Mouse (Mus musculus) C2C12 (cell line): ENCODE measurements around the gene Lrrn2.

Experiments
- CTCF ChIP-seq: IDR thresholded peaks from one replicate; pipeline ENCODE4 v1.5.1; 2011; ENCODE audit not compliant: control insufficient read depth, insufficient read depth, insufficient read length
- FOSL1 ChIP-seq: IDR thresholded peaks from one replicate; pipeline ENCODE4 v1.8.0; 2011; ENCODE audit warnings: mild to moderate bottlenecking, low read length; ENCODE audit not compliant: poor library complexity, insufficient read depth, severe bottlenecking
- MAX ChIP-seq: IDR thresholded peaks from one replicate; pipeline ENCODE4 v1.6.1; 2011; ENCODE audit warnings: mild to moderate bottlenecking, control low read depth
- MYOG ChIP-seq: IDR thresholded peaks from one replicate; pipeline ENCODE4 v1.6.1; 2011; ENCODE audit not compliant: control insufficient read depth, insufficient read length; ENCODE audit errors: extremely low read depth
- USF1 ChIP-seq: IDR thresholded peaks from one replicate; pipeline ENCODE4 v1.6.1; 2011; ENCODE audit warnings: low read depth, mild to moderate bottlenecking, control low read depth, moderate library complexity

- TF ChIP-seq MAX (no peak), CTCF (no peak), USF1 (no peak), MYOG (no peak), FOSL1 (no peak)
Observed at GRCm38 (mm10) chr1:132932421-132932820, 52.3 kb downstream of the Lrrn2 start.
